Mouse (Mus musculus): ENCODE results near the gene Azin2. TPM values are rescaled to one million over a fixed set of nuclear protein-coding genes. Genes with fewer than 3 reads are reported as not detected.

The Azin2 gene
- polyA plus RNA-seq, 1 experiment: 12.5 TPM

GRCm38 (mm10) chr4:128993025-128993662 is 30.9 kb upstream of the Azin2 start:
- Histone ChIP-seq H3K79me2 (ENCODE audit: control insufficient read depth, insufficient read depth) (peaks cover 51% of the 10 kb centered on the region), H3K27me3 (ENCODE audit: control insufficient read depth, insufficient read depth, insufficient read length) (no peaks in the 10 kb centered on the region), H3K36me3 (ENCODE audit: control insufficient read depth, insufficient read depth) (peaks cover 37% of the 10 kb centered on the region), H3K79me3 (ENCODE audit: low read depth) (peaks cover 49% of the 10 kb centered on the region), H3K4me3 (ENCODE audit: insufficient read depth, poor library complexity, severe bottlenecking) (peak overlapping the region; percentile 84), H3ac (ENCODE audit: control insufficient read depth, insufficient read length, low read depth) (peak overlapping the region; percentile 93)
- TF ChIP-seq USF1 (IDR thresholded peaks at IDR 0.05; ENCODE audit: low read depth) (no peak), FOSL1 (IDR thresholded peaks at IDR 0.05; ENCODE audit: insufficient read depth, low read length, poor library complexity, severe bottlenecking) (no peak), CTCF (IDR thresholded peaks at IDR 0.05; ENCODE audit: control insufficient read depth, insufficient read depth, insufficient read length) (no peak), MAX (IDR thresholded peaks at IDR 0.05) (peak; percentile 98)

GRCm38 (mm10) chr4:128992176-128992575 is 29.9 kb upstream of the Azin2 start:
- Histone ChIP-seq H3K4me3 (ENCODE audit: insufficient read depth, poor library complexity, severe bottlenecking) (no peak overlapping the region), H3K79me3 (ENCODE audit: low read depth) (peaks cover 40% of the 10 kb centered on the region), H3K27me3 (ENCODE audit: control insufficient read depth, insufficient read depth, insufficient read length) (no peaks in the 10 kb centered on the region), H3K79me2 (ENCODE audit: control insufficient read depth, insufficient read depth) (peaks cover 41% of the 10 kb centered on the region), H3K36me3 (ENCODE audit: control insufficient read depth, insufficient read depth) (peaks cover 27% of the 10 kb centered on the region), H3ac (ENCODE audit: control insufficient read depth, insufficient read length, low read depth) (no peak overlapping the region)
- no peak for TF ChIP-seq CTCF (IDR thresholded peaks at IDR 0.05; ENCODE audit: control insufficient read depth, insufficient read depth, insufficient read length)
- no peak for TF ChIP-seq MYOD1 (IDR thresholded peaks at IDR 0.05; ENCODE audit: control insufficient read depth, insufficient read length, low read depth)
- no peak for TF ChIP-seq USF1 (IDR thresholded peaks at IDR 0.05; ENCODE audit: low read depth)
- TF ChIP-seq MYOG (IDR thresholded peaks at IDR 0.05; ENCODE audit: control insufficient read depth, extremely low read depth, insufficient read length): no peak
- TF ChIP-seq FOSL1 (IDR thresholded peaks at IDR 0.05; ENCODE audit: insufficient read depth, low read length, poor library complexity, severe bottlenecking): no peak
- TF ChIP-seq MAX (IDR thresholded peaks at IDR 0.05): no peak
- no peak for TF ChIP-seq CEBPB (IDR thresholded peaks at IDR 0.05; ENCODE audit: low read depth)

- H3K27me3 ChIP-seq (ENCODE audit: control insufficient read depth, insufficient read depth, insufficient read length): no peaks in the 10 kb centered on the region
- TF ChIP-seq USF1 (IDR thresholded peaks at IDR 0.05; ENCODE audit: low read depth): no peak
- TF ChIP-seq MYOG (IDR thresholded peaks at IDR 0.05; ENCODE audit: control insufficient read depth, extremely low read depth, insufficient read length): no peak
- TF ChIP-seq CTCF (IDR thresholded peaks at IDR 0.05; ENCODE audit: control insufficient read depth, insufficient read depth, insufficient read length): no peak
- no peak for TF ChIP-seq CEBPB (IDR thresholded peaks at IDR 0.05; ENCODE audit: low read depth)
- TF ChIP-seq FOSL1 (IDR thresholded peaks at IDR 0.05; ENCODE audit: insufficient read depth, low read length, poor library complexity, severe bottlenecking): no peak
- H3ac ChIP-seq (ENCODE audit: control insufficient read depth, insufficient read length, low read depth): no peak within 1 kb of the TSS
- H3K79me3 ChIP-seq (ENCODE audit: low read depth): peaks cover 34% of the 10 kb centered on the region
- no peak within 1 kb of the TSS for H3K4me3 ChIP-seq (ENCODE audit: insufficient read depth, poor library complexity, severe bottlenecking)
- H3K79me2 ChIP-seq (ENCODE audit: control insufficient read depth, insufficient read depth): peaks cover 35% of the 10 kb centered on the region
- H3K36me3 ChIP-seq (ENCODE audit: control insufficient read depth, insufficient read depth): peaks cover 21% of the 10 kb centered on the region
Measured at GRCm38 (mm10) chr4:128991500-128992008, 29.3 kb upstream of the Azin2 start, which contains the start of gene Ak2. TSS of gene Ak2 (plus strand) at chr4:128991958.

GRCm38 (mm10) chr4:128989678-128990077 is 27.4 kb upstream of the Azin2 start:
- peaks cover 16% of the 10 kb centered on the region for H3K79me2 ChIP-seq (ENCODE audit: control insufficient read depth, insufficient read depth)

GRCm38 (mm10) chr4:128988911-128989310 is 26.7 kb upstream of the Azin2 start:
- Histone ChIP-seq H3K36me3 (ENCODE audit: control insufficient read depth, insufficient read depth) (no peaks in the 10 kb centered on the region), H3ac (ENCODE audit: control insufficient read depth, insufficient read length, low read depth) (no peak overlapping the region), H3K79me3 (ENCODE audit: low read depth) (peaks cover 8% of the 10 kb centered on the region), H3K27me3 (ENCODE audit: control insufficient read depth, insufficient read depth, insufficient read length) (no peaks in the 10 kb centered on the region), H3K4me3 (ENCODE audit: insufficient read depth, poor library complexity, severe bottlenecking) (no peak overlapping the region), H3K79me2 (ENCODE audit: control insufficient read depth, insufficient read depth) (peaks cover 8% of the 10 kb centered on the region)
- no peak for TF ChIP-seq MYOG (IDR thresholded peaks at IDR 0.05; ENCODE audit: control insufficient read depth, extremely low read depth, insufficient read length)

More at GRCm38 (mm10) chr4:128989678-128990077, 27.4 kb upstream of the Azin2 start:
- TF ChIP-seq MYOG (IDR thresholded peaks at IDR 0.05; ENCODE audit: control insufficient read depth, extremely low read depth, insufficient read length): no peak
- no peak for TF ChIP-seq USF1 (IDR thresholded peaks at IDR 0.05; ENCODE audit: low read depth)
- Histone ChIP-seq H3K79me3 (ENCODE audit: low read depth) (peaks cover 15% of the 10 kb centered on the region), H3K4me3 (ENCODE audit: insufficient read depth, poor library complexity, severe bottlenecking) (no peak overlapping the region), H3K27me3 (ENCODE audit: control insufficient read depth, insufficient read depth, insufficient read length) (no peaks in the 10 kb centered on the region), H3K36me3 (ENCODE audit: control insufficient read depth, insufficient read depth) (peaks cover 5% of the 10 kb centered on the region), H3ac (ENCODE audit: control insufficient read depth, insufficient read length, low read depth) (no peak overlapping the region)

- no peaks in the 10 kb centered on the region for H3K27me3 ChIP-seq (ENCODE audit: control insufficient read depth, insufficient read depth, insufficient read length)
- no peak overlapping the region for H3K4me3 ChIP-seq (ENCODE audit: insufficient read depth, poor library complexity, severe bottlenecking)
- H3K36me3 ChIP-seq (ENCODE audit: control insufficient read depth, insufficient read depth): no peaks in the 10 kb centered on the region
- TF ChIP-seq USF1 (IDR thresholded peaks at IDR 0.05; ENCODE audit: low read depth) (no peak), MYOG (IDR thresholded peaks at IDR 0.05; ENCODE audit: control insufficient read depth, extremely low read depth, insufficient read length) (no peak), FOSL1 (IDR thresholded peaks at IDR 0.05; ENCODE audit: insufficient read depth, low read length, poor library complexity, severe bottlenecking) (no peak), CTCF (IDR thresholded peaks at IDR 0.05; ENCODE audit: control insufficient read depth, insufficient read depth, insufficient read length) (no peak), CEBPB (IDR thresholded peaks at IDR 0.05; ENCODE audit: low read depth) (no peak), MYOD1 (IDR thresholded peaks at IDR 0.05; ENCODE audit: control insufficient read depth, insufficient read length, low read depth) (no peak)
- no peaks in the 10 kb centered on the region for H3K79me2 ChIP-seq (ENCODE audit: control insufficient read depth, insufficient read depth)
- H3K79me3 ChIP-seq (ENCODE audit: low read depth): no peaks in the 10 kb centered on the region
- H3ac ChIP-seq (ENCODE audit: control insufficient read depth, insufficient read length, low read depth): no peak overlapping the region
Measured at GRCm38 (mm10) chr4:128984600-128984999, 22.4 kb upstream of the Azin2 start.
